Mouse (Mus musculus) MEL (cell line): ENCODE data around the gene Cacna1c.

Experiments
- CTCF ChIP-seq, 3 experiments: IDR thresholded peaks in 2 of 3; conservative IDR thresholded peaks in 1 of 3; 2 replicates each; pipeline ENCODE4 v1.5.1; 2011 to 2012; ENCODE audit warnings: low read length in 3 of 3, low read depth in 2 of 3, mild to moderate bottlenecking in 2 of 3, improper control_type of control experiment in 1 of 3, inconsistent platforms in 1 of 3, mixed read lengths in 1 of 3, moderate library complexity in 1 of 3; ENCODE audit not compliant: control insufficient read depth in 1 of 3, insufficient read depth in 1 of 3, poor library complexity in 1 of 3, severe bottlenecking in 1 of 3
- ELF1 ChIP-seq: IDR thresholded peaks from 2 replicates; pipeline ENCODE4 v1.6.1; 2014; ENCODE audit warnings: low read depth, mild to moderate bottlenecking, inconsistent platforms, low read length, improper control_type of control experiment, moderate library complexity
- EP300 ChIP-seq, 2 experiments: IDR thresholded peaks; 2 replicates each; pipeline ENCODE4 v1.6.1; 2011; ENCODE audit warnings: improper control_type of control experiment in 2 of 2, low read length in 2 of 2, low read depth in 1 of 2, mild to moderate bottlenecking in 1 of 2
- JUND ChIP-seq: IDR thresholded peaks from 2 replicates; pipeline ENCODE4 v1.6.1; 2011; ENCODE audit warnings: low read depth, mild to moderate bottlenecking, improper control_type of control experiment, low read length
- KAT2A ChIP-seq: conservative IDR thresholded peaks from 2 replicates; pipeline ENCODE4 v1.6.1; 2012; ENCODE audit warnings: low read depth, low read length, improper control_type of control experiment, inconsistent platforms
- MAFK ChIP-seq: IDR thresholded peaks from 2 replicates; pipeline ENCODE4 v1.6.1; 2011; ENCODE audit warnings: low read depth, mild to moderate bottlenecking, low read length, improper control_type of control experiment, borderline replicate concordance
- MXI1 ChIP-seq: IDR thresholded peaks from 2 replicates; pipeline ENCODE4 v1.6.1; 2011; ENCODE audit warnings: mild to moderate bottlenecking, low read depth, low read length, improper control_type of control experiment
- POLR2A ChIP-seq, 2 experiments: IDR thresholded peaks; 2 replicates each; pipeline ENCODE4 v1.6.1; 2011 to 2012; ENCODE audit warnings: low read length in 2 of 2, mild to moderate bottlenecking in 2 of 2, control low read depth in 1 of 2, improper control_type of control experiment in 1 of 2, low read depth in 1 of 2, moderate library complexity in 1 of 2; ENCODE audit not compliant: control insufficient read depth in 1 of 2, insufficient read depth in 1 of 2, poor library complexity in 1 of 2
- RCOR1 ChIP-seq: IDR thresholded peaks from 2 replicates; pipeline ENCODE4 v1.6.1; 2012; ENCODE audit warnings: low read depth, mild to moderate bottlenecking, inconsistent platforms, low read length, improper control_type of control experiment
- TCF12 ChIP-seq: IDR thresholded peaks from 2 replicates; pipeline ENCODE4 v1.6.1; 2014; ENCODE audit warnings: low read depth, mild to moderate bottlenecking, inconsistent platforms, low read length, improper control_type of control experiment, moderate library complexity

GRCm38 (mm10) chr6:118848640-118849039, 347.6 kb downstream of the Cacna1c start:
- TF ChIP-seq MAFK (no peak), POLR2A (IDR thresholded peaks at IDR 0.05; ENCODE audit: control insufficient read depth in 1 of 2, insufficient read depth in 1 of 2, low read depth in 1 of 2, low read length in 2 of 2, poor library complexity in 1 of 2) (no peak), CTCF (IDR thresholded peaks at IDR 0.05 in 2 of 3, conservative IDR thresholded peaks at IDR 0.05 in 1 of 3; ENCODE audit: control insufficient read depth in 1 of 3, insufficient read depth in 1 of 3, low read depth in 2 of 3, low read length in 3 of 3, poor library complexity in 1 of 3, severe bottlenecking in 1 of 3) (no peak), MXI1 (no peak), JUND (no peak), ELF1 (no peak), EP300 (IDR thresholded peaks at IDR 0.05; ENCODE audit: low read depth in 1 of 2, low read length in 2 of 2) (no peak), TCF12 (no peak), KAT2A (no peak), RCOR1 (no peak)
